Mouse (Mus musculus): ENCODE results near the gene Slamf7.

GRCm38 (mm10) chr1:171646429-171646940 is 6.3 kb downstream of the Slamf7 start:
- no peak for TF ChIP-seq MAX (IDR thresholded peaks at IDR 0.05)
- no peak for TF ChIP-seq CTCF (IDR thresholded peaks at IDR 0.05; ENCODE audit: control insufficient read depth, insufficient read depth, insufficient read length)
- no peak for TF ChIP-seq USF1 (IDR thresholded peaks at IDR 0.05; ENCODE audit: low read depth)

Measured in C2C12 (cell line).